Mouse (Mus musculus) right cerebral cortex, adult 2 months (tissue): ENCODE data around the gene Slc4a1ap.
"Not testable (repeated sequence)": the region's sequence is repeated elsewhere in the genome, so short reads cannot be mapped to it uniquely, and the experiment has no call there.

Source experiments
- DNase-seq, 2 experiments: peaks; one replicate each; pipeline ENCODE4 v3.0.0; 2021 to 2022; ENCODE audit warnings: low spot score in 2 of 2

Gene Slc4a1ap

DNA sequence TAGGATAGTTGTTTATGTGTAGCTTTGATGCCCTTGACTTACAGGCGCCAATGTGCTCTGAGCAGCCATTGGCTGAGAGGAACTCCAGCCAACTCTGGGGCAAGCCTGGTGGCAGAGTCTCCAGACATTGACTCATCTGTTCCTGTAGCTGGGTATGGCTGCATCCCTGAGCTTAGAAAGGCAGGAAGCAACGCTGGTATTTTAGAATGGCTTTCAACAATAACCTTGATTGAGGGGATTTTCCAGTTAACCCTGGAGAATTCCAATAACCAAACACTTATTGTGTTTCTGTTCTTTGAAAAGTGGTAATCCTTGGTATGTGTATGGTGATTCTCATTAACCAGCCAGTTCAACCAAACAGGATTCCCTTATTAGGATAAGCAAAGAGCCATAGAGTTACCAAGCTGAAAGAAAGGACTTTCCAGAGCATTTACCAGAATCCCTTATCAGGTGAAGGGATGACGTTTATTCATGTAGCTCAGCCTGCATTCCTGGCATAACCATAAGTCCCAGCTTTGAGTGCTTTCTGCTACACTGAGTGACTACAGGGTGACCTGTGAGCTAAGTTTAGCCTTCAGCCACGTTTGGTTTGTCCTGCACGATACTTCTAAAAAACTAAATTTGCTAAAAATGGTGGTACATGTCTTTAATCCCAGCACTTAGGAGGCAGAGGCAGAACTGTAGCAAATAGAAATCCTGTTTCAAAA, 41.3 kb downstream of the Slc4a1ap start:
- DNase-seq: no peak

DNA sequence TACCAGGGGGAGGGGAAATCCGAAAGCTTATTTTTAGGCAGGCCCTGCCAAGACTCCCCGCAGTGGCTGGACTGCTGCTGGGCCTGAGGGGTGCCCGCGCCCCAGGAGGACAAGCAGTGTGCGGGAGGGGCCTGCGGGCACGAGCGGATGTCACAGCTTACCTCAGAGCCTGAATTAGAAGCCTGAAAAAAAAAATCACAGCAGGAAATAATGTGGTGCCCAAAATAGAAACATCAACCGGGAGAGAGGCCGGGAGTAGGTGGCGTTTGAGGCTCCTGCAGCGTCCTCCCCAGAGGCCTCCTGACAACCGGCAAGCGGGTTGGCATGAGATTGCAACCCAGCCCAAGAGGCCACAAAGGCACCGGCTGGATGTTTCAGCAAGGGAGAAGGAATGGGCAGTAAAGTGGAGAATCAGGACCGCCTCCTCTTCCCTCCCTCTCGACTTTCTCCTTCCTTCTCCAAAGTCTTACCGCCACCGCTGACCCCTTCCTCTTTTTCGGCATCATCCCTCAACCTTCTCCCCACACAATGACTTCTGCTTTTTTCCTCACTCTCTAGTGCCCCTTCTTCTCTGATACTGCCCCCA, 44.3 kb downstream of the Slc4a1ap start:
- DNase-seq: peak; percentile 58 to 72

DNA sequence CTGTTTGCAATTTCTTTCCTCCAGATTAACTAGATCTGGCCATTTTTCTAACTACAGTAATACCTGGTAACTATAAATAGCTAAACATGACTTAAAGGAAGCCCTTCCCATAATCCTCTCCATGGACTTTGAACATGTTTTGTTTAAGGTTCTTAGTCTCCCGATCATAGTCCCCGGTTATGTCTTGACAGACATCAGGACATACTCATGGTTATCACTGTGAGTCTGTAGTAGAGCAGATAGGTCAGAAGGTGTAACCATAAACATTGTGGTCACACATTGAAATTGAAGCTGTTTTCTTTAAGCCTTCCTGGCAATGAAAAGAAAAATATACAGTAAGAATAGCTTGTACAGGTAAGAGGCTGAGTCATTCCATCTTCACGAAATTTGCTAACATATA, 46.9 kb downstream of the Slc4a1ap start:
- no peak for DNase-seq

DNA sequence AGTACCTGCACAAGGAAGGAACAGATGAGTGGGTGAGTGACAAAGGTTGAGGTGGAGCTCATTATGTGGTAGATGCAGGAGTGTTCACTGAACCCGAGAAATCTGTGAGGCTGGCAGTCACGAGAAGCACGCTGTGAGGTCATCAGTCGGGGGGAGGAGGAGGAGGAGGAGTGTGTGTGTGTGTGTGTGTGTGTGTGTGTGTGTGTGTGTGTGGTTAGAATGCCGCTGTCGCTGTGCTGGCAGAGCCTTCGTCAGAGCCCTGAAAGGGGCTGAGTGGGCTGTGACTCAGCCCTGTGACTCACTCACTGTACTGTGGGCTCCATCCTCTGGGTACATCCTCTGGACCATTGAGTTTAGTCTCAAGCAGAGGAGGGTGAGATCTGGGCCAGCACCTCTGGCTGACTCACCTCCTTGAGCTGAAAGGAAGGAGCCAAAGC, 49.8 kb downstream of the Slc4a1ap start:
- DNase-seq: peak; percentile 75 to 76

DNA sequence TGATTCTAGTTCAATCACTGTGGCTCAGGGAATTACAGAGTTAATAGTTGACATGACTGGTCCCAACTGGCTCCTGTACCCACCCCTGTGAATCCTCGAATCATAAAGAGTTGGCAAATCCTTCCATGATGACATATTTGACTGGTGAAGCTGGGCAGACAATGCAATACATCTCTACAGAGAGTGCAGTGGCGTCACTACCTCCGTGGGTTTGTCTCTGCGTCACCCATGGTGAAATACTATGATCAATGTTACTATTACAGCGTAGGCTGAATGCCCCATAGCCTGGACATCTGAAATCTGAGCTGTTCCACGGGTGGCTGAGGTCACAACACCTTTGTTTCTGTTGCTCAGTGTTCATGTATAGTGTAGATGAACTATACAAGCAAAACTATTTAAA, 54.5 kb downstream of the Slc4a1ap start:
- no peak for DNase-seq

DNA sequence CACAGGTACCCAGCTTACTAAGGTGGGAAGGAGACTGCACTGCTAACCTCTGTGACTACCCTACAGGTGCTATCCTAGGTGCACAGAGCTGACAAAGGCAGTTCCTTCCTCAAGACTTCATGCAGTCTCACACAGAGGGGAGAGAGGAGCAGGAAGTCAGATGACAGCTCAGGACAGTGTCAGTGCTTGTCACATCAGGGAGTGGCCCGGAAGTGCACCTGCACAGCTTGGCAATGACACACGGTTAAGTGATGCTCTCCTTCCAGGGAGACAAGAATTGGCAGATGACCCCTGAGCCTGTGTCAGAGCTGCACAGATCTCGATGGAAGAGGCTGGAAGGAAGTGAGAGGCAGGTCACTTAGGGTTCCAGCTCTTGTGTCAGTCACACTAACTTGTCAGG, 55.1 kb downstream of the Slc4a1ap start:
- DNase-seq: no peak

DNA sequence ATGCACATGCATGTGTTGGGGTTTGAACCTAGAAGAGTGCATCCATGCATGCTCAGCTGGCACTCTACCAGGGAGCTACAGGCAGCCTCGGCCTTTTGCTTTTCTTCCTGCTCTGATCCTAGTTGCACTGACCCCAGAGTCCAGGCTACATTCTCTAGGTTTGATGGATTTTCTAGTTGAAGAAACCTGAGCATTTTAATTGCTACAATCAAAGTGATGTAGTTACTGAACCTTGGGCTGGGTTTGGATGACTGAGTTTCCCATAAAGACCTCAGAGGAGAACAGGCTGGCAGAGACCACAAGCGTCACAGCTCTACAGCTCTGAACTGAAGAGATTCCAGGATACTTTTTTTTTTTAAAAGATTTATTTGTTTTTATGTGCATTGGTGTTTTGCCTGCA, 56.5 kb downstream of the Slc4a1ap start:
- DNase-seq: no peak

DNA sequence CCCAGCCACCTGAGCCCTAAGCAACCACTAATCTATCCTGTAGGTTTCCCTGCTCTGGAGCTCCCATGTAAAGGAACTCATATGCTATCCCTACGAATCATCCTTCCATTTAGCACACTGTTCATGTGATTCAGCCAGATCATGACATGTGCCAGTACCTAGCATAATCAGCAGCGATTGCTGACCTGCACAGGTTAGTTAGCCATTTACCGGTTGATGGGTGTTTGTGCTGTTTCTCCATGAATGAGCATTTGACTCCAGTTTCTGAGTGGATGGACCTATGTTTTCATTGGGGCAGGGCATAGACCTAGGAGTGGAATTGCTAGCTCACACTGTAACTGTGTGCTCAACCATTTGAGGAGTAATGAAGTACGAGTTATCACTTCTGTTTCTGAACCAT, 58.7 kb downstream of the Slc4a1ap start:
- DNase-seq: no peak

DNA sequence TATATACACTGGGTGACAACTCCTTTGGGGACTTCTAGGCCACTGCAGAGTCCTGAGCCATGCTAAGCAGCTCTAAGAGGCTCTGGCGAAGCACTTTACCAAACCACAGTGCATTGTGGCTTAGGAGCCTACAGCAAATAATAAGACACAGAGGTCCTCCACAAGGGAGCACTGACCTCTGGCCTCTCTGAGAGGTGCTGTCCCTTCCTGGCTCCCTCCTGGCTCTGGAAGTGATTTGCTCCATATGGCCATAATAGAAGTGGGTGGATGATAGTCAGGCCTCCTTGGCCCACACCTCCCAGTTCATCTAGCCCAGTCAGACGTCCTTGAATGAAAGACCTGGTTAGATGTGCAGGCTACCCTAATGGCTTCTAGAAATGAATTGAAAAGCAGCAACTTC, 61.2 kb downstream of the Slc4a1ap start:
- no peak for DNase-seq

DNA sequence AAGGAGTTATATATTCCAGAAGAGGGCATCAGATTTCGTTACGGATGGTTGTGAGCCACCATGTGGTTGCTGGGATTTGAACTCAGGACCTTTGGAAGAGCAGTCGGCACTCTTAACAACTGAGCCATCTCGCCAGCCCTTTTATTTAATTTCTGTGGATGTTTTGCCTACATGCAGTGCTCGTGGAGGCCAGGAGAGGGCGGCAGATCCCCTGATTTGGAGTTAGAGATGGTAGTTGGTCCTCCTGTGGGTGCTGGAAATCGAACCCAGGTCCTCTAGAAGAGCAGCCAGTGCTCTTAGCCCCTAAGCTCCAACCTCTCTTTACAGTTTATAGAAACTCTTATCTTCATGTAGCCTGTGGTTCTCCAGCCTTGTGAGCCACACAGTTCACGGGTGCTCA, 61.9 kb downstream of the Slc4a1ap start:
- not testable (repeated sequence) for DNase-seq

DNA sequence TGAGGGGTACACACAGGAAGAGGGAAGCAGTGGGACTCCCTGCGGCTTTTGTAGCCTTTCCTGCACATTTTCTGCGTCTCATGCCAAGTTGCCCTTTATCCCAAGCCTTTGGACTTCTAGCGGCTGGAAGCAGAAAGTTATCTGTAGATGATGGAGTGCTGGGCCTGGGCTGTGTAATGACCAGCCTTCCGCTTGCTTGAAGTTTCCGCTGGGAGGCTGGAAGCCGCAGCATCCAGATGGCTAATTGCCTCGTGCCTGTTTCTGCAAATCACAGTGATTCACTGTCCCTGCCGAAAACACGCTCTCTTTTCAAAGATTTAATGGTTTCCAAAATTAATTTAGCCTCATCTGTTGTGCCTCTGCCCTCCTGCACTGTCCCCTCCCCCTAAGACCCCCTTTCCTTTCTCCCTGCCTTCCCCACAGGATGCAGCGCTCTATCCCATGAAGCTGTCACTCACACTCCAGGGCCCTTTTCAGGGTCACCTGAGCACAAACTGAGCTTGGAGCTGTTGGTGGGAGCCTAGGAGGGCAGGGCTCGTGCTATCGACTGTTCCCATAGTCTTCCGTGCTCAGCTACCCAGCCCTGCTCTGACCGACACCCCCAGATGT, 63.0 kb downstream of the Slc4a1ap start:
- peak; percentile 45 to 52 for DNase-seq

DNA sequence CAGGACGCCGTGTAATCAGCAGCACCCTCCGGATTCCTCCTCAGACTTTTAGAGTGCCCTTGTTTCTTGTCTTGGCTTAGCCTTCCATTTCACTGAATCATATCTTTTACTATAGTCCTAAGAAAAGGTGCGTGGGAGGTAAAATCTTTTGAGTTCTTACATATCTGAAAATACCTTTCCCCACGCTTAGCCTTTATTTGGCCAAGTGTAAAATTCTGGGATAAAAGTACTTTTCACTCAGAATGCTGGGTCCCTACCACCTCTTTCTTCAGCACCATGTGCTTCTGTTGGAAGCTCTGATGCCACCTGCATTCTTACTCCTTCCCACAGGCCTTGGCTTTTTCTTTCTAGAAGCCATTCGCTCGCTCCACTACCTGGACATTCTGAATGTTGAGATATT, 64.3 kb downstream of the Slc4a1ap start:
- no peak for DNase-seq

DNA sequence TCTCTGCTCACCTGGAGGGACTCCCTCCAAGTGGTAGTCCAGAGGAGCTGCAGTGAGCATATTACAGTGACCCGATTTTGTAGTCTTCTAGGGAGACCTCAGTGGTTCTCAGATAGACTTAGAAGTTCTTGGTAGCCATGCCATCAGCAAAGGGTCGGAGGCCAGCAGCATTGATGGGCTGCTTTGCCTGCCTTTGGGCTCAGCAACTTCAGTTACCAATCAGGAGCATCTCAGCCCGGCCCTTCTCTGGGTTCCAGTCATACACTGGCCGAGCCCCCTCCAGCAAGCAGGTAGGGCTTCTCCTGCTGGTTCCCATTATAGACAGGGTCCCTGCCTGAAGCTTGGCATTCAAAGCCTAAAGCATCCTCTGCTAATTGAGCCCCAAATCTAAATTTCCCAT, 69.1 kb downstream of the Slc4a1ap start:
- DNase-seq: no peak

DNA sequence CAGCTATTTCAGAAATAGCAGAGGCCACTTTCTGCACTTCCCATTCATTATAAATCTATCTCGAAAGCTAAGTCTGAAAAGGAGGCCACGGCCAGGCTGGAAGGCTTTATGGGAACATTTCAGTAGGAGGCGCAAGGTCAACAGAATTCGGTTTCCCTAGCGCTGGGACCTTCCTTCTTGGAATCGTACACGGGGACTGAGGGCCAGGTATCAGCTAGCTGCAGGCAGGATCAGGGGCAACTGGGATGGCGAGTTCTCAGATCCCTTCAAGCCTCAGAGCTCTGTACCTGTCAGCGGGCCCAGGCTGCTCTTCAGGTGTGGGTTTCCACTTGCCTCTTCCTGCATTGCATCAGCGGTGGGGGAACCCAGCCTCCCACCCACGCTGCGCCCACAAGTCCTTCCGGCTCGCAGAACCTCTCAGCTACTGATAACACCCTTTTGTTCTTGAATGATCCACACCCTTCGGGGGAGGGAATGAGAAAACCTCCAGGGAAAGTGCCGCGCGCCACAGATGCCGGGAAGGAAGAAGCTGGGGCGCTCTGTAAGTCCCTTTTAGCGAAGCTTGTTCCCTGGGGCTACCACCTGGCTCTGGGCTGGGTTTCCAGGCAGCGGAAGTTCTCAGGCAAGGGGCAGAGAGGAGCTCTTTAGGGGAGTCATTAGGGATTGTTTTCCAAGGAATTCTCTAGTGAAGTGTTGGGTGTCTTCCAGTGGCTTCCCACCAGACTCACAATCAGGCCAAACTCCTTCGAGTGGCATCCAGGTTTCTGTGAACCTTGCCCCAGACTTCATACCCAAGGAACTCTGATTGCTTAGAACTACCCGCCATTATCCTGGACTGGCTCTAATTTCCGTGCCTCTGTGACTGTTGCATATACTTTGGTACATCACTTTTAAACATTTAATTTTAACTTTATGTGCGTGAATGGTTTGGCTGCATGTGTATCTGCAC, 70.0 kb downstream of the Slc4a1ap start, which contains the start of gene Mrpl33:
Mrpl33 (plus strand) TSS at position 455 of the 949 bp plus-strand sequence.
- peak; percentile 57 for DNase-seq

DNA sequence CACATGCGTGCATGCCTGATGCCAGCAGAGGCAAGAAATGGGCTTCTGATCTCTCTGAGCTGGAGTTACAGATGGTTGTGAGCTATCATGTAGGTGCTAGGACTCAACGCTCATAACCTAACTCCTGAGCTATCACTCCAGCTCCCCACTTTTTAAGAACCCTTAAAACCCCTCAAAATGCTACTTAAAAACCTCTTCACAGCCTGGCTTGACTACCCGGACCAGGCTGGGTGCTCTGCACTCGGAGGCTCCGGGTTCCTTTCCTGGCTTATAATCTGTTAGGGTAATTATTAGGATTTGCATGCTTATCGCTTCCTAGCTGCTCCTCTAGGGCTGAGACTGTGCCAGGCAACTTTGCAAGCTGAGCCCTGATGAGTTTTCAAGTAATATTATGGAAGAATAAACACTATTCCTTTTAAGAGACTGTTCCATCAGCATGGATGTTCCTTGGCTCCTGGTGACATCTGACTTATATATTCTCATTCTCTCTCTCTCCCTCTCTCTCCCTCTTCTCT, 70.7 kb downstream of the Slc4a1ap start:
- no peak for DNase-seq

DNA sequence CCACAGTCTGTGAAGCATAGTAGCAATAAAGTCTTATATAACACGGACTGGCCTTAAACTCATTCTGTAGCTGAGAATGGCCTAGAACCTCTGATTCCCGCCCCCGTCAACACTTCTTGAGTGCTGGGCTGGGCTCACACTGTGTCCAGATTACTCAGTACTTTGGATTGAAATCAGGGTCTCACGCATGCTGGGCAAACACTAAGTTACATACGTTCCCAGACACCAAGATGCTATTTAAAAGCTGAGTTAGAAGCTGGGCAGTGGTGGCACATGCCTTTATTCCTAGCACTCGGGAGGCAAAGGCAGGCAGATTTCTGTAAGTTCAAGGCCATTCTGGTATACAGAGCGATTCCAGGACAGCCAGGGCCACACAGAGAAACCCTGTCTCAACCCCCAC, 71.3 kb downstream of the Slc4a1ap start:
- DNase-seq: no peak

DNA sequence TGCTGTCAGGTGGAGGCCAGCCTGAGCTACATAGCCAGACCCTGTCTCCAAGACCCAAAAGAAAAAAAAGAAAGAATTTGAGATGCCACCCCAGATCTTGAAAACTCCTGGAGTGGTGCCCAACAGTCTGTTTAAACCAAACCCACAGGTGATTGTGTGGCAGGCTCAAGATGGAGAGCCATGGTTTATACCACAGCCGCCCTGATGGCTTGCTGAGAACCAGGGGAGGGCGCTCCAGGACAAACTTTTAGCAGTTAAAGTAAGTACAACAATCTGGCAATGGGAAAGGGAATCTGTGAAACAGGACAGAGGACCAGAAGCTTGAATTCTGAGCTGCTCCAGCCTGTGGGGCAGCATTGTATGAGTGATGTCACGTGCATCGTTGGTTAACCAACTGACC, 71.8 kb downstream of the Slc4a1ap start:
- DNase-seq: peak in 1 of 2 experiments; percentile 18

DNA sequence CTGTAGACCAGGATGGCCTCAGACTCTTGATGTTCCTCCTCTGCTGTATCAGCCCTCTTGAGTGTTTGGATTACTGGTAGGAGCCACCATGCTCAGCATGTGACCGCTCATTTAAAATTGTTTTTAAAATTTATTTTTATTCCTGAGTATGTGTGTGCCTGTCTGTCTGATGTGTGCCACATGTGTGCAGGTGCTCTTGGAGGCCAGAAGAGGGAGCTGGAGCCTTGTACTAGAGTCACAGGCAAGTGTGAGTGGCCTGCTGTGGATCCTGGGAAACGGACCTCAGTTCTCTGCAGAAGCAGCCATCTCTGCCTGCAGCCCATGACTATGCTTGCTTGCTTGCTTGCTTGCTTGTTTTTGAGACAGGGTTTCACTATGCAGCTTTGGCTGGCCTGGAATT, 72.4 kb downstream of the Slc4a1ap start:
- DNase-seq: no peak

DNA sequence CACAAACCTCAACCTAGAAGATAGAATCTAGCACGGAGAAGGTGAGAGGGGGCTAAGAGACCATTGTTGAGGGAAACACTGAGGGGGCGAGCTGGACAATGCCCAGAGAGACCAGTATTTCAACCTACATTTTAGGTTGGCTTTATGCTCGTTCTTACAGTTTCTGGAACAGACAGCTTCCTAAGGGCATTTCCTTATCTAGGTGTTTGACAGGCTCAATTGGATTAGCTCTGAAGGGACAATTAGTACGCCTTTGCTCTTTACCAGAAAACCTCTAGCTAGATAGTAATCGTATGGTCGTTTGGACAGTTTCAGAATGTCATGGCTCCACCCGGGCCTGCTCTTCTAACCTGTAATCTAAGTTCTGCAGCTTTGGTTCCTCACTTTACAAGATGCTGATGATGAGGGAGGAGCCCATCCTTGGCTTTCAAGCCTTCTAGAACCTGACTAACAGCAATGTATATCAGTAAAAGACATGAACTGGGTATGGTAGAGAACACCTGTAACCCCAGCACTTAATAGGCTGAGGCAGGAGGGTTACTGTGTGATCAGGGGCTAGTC, 74.4 kb downstream of the Slc4a1ap start:
- no peak for DNase-seq

DNA sequence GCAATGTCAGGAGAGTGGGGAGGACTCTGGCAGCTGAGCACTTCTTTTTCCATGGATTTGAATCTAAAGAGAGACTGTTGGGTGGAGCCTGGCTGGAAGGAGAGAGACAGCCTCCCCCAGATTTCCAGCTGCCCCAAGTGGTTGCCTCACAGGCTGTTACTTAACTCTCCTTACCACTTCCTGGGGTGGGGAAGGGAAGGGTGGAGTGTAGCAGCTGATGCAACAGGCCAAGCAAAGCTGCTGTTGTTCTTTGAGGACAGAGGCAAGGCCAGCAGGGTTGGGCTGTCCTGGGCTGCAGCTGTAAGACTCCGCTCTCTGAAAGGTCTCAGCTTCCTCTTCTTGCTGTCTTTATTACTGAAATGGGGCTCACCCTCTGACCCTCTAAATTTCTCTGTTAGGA, 75.6 kb downstream of the Slc4a1ap start:
- peak; percentile 38 to 55 for DNase-seq

DNA sequence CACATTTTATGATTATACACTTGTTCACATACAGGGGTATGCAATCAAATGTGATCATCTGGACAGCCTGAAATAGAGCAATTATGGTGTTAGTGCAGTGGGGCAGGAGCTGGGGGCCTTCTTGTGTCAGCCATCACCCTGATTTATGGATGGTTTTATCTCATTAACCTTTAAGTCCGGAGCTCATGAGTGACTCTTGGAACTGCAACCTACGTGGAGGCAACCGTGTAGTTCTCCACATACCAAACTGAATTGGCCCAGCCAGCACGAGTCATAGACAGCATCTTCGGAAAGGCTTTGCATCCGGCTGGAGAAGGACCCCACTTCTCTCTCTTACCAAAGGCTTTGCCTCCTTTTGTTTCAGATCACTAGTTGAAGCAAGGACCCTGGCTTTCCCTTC, 77.0 kb downstream of the Slc4a1ap start:
- no peak for DNase-seq

DNA sequence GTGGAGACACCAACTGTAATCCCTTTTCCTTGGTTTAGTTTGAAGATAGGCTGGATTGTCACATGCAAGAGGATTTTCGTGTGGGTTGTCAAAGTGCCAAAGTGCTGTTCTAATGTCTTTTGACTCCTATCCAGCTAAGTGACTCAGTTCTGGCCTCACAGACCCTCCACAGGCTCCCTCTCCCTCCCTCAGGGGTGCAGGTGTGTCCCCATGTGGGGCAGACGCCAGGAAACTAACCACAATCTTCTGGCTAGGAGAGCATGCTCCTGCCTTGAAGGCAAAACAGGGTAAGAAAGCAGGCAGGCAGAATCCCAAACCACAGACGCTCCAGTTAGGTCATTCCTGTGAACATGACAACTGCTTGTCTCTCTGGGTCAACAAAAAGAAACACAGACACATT, 79.4 kb downstream of the Slc4a1ap start:
- DNase-seq: no peak
